Mouse (Mus musculus): ENCODE measurements around the gene Syn3.

Gene Syn3

DNA sequence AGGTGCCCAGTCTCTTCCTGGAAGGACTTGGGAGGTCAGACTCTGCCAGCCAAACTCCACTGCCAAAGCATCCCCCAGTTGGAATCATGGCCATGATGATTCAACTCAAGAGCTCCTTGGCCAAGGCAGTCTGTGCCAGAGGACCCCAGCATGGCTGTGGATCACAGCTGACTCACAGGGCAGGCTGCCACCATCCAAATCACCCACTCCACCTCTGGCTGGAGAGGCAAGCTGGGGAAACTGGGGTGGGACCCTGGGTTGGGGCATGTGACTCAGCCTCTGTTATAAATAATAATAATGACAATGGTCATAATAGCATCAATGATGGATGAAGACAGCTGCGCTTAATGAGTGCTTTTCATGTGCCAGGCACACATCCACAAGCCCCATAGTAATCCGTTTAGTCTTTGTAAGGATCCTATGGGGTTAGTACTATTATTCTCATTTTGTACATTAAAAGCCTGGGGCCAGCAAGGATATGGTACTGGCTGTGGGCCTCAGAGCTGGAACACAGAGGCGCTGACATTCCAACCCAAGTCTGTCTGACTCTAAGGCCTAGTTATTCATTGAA, 398.3 kb downstream of the Syn3 start:
- DNase-seq (ENCODE audit: low read depth, low spot score) = no peak

DNA sequence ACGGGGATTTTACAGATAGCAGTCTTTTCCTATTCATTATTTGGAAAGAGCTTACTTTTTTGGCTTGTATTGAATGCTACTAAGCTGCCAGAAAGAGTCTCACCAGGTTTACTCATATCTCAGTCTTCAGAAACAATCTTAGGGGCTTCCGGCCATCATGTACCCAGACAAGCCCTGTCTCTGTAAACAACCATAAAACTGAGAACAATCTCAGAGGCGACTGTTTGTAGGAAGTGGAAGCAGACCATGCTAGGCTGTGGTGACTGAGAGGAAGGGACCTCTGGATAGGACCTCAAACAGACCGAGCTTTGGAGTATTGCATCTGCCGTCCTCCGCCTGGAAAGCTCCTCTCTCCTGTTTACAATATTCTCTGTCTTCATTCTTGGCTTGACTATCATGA, 400.3 kb downstream of the Syn3 start:
- no peak for DNase-seq (ENCODE audit: low read depth, low spot score)

DNA sequence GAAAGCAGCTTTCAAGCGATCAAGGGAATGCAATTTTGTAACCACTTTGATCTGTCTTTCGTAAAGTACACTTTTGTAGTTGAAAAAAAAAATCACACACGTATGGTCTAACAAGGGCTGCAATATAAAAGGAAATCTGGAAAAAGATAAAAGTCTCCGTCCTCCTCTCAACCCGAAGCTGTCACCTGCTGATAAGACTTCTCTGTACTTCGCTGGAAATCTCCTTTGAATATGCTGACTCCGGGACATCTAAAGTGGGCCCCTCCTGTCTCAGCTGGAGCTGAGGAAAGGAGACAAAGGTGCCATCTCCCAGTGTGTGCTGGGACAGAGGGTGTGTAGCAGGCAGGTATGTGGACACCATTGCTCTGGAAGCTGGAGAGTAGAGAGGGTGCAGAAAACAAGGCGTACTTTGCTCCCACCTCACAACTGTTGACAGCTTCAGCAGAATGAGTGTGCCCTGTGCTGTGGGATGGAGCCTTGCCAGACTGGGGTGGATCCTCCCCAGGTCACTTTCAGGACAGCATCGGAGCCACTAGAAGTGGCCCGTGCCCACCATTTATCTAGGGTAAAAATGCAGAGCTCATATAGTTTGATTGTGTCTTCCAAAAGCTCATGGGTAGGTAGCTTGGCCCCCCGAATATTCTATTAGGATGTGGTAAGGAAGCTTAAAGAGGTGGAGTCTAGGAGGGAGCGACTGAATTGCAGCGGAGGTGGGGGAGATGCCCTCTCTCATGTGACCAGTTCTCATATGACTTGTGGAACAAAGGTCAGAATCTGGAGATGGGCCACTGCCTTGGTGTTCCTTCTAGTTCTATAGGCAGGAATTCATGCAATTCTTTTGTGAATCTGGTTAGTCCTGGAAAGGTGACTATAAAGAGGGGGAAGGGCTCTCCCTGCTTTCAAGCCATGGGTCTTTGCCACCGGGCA, 405.3 kb downstream of the Syn3 start:
- no peak for DNase-seq (ENCODE audit: low read depth, low spot score)

DNA sequence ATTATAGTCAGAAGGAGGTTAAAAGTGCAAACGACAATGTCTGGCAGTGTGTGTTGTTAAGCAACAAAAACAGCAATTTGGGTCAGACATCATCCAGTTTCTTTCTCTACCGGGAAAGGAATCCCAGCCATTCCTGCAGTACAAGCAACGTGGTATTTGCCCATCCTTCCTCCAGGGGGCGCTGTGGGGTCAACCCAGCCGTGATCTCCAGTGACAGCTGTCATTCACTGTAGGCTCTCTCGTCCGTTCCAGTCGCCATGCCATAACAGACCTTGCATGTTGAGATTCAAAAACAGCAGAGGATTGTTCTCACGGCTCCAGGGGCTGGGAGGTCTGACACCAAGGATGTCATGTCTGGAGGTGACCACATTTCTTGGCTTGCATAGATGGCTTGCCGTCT, 406.8 kb downstream of the Syn3 start:
- DNase-seq (ENCODE audit: low read depth, low spot score) = peak; percentile 34

- DNase-seq (ENCODE audit: low read depth, low spot score) = no peak
Observed at GRCm38 (mm10) chr10:86079921-86080320, 418.8 kb downstream of the Syn3 start.

DNA sequence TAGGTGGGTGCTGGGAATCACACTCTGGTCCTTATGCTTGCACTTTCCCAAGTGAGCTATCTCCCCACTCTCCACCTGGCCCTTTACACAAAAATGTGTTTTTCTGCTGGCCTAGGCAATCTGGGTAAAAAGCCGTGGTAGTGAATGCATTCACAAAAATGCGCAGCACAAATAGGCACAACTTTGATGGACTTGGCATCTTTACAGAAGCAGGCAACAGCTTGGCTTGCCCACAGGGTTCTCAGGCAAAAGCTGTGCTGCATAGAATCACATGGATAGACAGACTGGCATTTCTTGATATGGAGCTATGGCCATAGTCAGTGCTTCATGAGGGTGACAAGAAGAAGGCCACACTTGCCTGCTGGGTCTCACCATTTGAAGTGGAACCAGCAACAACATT, 419.9 kb downstream of the Syn3 start:
- no peak for DNase-seq (ENCODE audit: low read depth, low spot score)

GRCm38 (mm10) chr10:86077272-86077671, 421.4 kb downstream of the Syn3 start:
- DNase-seq (ENCODE audit: low read depth, low spot score) = no peak

GRCm38 (mm10) chr10:86074971-86075711, 423.6 kb downstream of the Syn3 start:
- DNase-seq (ENCODE audit: low read depth, low spot score) = no peak

DNA sequence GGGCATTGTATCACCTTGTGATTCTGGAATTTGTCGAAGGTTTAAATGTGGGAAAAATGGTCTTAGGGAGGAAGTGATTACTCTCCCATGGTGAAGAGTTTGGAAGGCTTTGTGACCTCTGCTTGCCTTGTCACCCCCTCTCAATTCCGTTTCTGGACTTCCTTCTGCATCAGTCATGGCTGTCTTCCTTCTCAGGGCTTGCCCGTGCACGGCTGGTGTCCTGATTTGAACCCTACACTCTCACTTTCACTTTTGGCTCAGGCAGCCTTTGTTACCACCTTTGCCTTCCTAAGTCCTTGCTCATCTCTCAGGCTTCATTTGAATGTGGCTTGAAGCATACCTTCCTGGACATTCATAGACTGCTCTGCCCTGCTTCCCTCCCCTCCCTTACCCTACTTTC, 424.6 kb downstream of the Syn3 start:
- no peak for DNase-seq (ENCODE audit: low read depth, low spot score)

DNA sequence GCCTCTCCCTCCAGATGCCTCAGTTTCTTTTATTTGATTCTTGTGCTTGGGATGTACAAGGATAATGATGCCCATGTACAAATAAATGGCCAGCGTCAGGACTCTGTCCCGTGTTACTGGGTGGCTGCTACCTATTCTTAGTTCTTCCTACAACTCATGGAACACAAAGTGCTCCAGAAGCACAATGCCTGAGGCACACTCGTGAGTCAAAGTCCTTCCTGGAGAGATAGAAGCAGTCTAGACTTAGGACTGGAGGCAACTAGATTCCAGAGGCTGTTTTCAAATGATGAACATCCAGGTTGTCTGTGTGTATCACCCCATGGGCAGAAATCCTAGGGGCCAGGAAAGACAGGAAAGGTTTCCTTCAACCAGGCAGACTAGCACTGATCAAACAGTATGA, 427.9 kb downstream of the Syn3 start:
- no peak for DNase-seq (ENCODE audit: low read depth, low spot score)

GRCm38 (mm10) chr10:86069341-86069740, 429.4 kb downstream of the Syn3 start:
- no peak for DNase-seq (ENCODE audit: low read depth, low spot score)

DNA sequence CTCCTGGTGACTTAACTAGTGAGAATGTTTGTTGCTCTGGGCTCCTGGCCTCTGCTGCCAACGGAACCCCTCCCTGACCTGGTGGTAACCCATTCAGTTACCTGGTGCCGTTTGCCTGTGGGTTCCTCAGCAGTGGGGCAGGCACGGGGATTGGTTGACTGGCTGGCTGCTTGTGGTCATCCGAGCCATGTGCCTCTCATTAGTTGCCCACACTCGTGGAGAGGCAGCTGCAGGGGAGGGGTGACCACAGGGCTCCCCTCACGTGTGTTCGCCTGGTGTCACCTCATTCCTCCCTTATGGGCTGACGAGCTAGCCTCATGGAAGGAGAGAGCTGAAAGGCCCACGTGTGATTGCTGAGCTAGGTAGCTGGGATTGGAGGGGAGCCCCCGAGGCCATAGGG, 430.8 kb downstream of the Syn3 start:
- no peak for DNase-seq (ENCODE audit: low read depth, low spot score)

DNA sequence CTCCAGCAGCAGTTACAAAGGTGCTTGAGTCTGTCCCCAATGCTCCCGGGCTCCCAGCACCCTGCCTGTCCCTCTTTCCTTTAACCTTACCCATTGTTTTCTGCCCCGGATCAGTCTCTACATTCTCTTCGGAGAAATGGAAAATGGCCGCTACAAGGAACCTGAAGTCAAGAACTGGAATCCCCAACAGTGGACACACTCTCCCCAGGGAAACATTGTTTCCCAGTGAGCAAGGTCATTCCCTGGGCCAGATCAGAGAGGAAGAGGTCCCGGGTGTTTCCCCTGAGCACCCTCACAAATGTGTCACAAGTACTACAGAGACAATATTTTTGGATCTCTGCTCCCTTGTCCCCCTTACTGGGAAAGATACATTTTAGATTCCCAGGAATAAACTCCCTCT, 432.0 kb downstream of the Syn3 start:
- DNase-seq (ENCODE audit: low read depth, low spot score) = no peak

DNA sequence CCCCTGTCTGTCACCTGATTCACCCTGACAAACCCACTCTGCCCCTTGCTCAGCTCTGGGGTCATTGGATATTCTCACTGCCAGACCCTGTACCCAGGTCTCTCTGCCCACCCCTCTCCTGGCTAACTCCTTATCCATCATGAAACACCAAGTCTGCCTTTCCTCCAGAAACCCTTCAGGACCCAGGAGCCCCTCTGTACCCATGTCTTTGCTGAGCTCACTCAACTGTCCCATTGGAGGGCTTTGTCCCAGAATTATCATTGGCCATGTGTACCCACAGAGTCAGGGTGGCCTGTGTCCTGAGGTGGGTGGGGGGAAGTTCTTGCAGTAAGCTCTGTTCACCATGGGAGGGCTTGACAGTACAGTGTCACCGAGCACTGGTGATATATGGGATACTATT, 433.0 kb downstream of the Syn3 start:
- no peak for DNase-seq (ENCODE audit: low read depth, low spot score)

DNA sequence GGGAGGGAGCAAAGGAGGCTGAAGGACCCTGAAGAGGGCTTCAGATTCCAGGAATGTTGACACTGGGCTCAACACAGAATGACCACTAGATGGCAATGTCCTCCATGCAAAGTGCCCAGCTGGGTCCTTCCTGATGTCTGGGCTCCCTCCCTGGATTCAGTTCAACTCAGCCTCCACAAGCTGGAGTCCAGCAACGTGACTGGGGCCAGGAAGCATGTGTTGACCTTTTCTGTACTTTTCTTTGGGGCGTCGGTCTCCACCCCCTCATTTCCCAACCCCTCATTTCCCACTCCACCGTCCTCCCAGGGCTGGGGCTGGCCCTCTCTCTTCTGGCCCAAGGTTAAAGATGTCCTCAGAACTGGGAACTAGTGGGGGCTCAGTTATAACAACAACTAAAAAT, 433.8 kb downstream of the Syn3 start:
- peak; percentile 37 for DNase-seq (ENCODE audit: low read depth, low spot score)

DNA sequence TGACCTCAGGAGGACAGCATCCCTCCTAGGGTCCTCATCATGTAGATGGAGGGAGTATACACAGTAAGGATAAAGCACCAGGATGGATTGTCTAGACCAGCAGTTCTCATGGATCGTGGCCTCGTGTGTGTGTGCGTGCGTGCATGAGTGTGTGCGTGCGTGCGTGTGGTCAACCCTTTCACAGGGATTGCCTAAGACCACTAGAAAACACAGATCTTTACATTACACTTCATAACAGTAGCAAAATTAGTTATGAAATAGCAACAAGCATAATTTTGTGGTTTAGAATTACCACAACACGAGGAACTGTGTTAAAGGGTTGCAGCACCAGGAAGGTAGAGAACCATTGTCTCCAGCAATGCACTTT, 435.7 kb downstream of the Syn3 start:
- DNase-seq (ENCODE audit: low read depth, low spot score) = no peak

GRCm38 (mm10) chr10:86062261-86063017, 436.3 kb downstream of the Syn3 start:
- no peak for DNase-seq (ENCODE audit: low read depth, low spot score)

GRCm38 (mm10) chr10:86060267-86060666, 438.4 kb downstream of the Syn3 start:
- DNase-seq (ENCODE audit: low read depth, low spot score) = no peak

DNA sequence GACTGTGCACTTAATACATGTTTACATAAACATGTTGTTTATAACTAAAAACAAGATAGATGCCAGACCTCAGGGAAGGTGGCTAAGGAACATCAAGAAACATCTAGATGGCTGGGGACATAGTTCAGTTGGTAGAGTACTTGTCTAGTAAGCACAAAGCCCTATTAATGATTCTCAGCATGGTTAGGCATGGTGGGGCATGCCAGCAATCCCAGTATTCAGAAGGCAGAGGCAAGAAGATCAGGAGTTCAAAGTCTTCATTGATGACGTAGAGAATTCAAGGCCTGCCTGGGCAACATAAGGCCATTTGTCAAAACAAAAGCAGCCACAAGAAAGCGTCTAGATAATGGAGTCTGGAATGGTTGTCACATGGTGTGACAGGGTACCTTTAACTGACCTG, 441.0 kb downstream of the Syn3 start:
- no peak for DNase-seq (ENCODE audit: low read depth, low spot score)

GRCm38 (mm10) chr10:86057286-86057685, 441.4 kb downstream of the Syn3 start:
- no peak for DNase-seq (ENCODE audit: low read depth, low spot score)

- DNase-seq (ENCODE audit: low read depth, low spot score) = no peak
Observed at GRCm38 (mm10) chr10:86056297-86056903, 442.3 kb downstream of the Syn3 start.

Data from c-Kit-negative CD71-positive TER-119-positive erythroid progenitor cells, embryonic 14.5 days (primary cell).